Mouse (Mus musculus) embryonic facial prominence, embryonic 11.5 days (tissue): ENCODE measurements at regions not wholly inside any gene's neighbourhood (a gene's known extent, or its start where the extent isn't known, plus 50 kb on each side); places are given as distances from the start of the nearest gene placed in this dataset.
"Not testable (repeated sequence)": the region's sequence is repeated elsewhere in the genome, so short reads cannot be mapped to it uniquely, and the experiment has no call there.

Experiments
- ATAC-seq: fragments of 200-750 bp; cut with Nextera tagmentation; replicated peaks from 2 replicates; pipeline ENCODE4 v1.8.0; 2017; ENCODE audit warnings: low read depth; ENCODE audit not compliant: insufficient number of reproducible peaks, low FRiP score, low TSS enrichment
- DNase-seq: peaks from one replicate; pipeline ENCODE4 v3.0.0-alpha.2; 2015; ENCODE audit warnings: low spot score
- H3K27ac ChIP-seq: fragments of 300-500 bp; sonication (generic); replicated peaks from 2 replicates; pipeline ENCODE4 v1.5.1; 2014; ENCODE audit warnings: mild to moderate bottlenecking, low read depth, low read length, control low read depth
- H3K27me3 ChIP-seq: fragments of 300-500 bp; sonication (generic); 2 replicates; pipeline ENCODE4 v1.6.1; 2014; ENCODE audit warnings: mild to moderate bottlenecking, low read length, moderate library complexity, mixed read lengths; ENCODE audit not compliant: control insufficient read depth, insufficient read depth
- H3K36me3 ChIP-seq: fragments of 300-500 bp; sonication (generic); replicated peaks from 2 replicates; pipeline ENCODE4 v1.6.1; 2014; ENCODE audit warnings: low read depth, mild to moderate bottlenecking, low read length, moderate library complexity, mixed read lengths; ENCODE audit not compliant: control insufficient read depth, insufficient read depth
- H3K4me1 ChIP-seq: fragments of 300-500 bp; sonication (generic); 2 replicates; pipeline ENCODE4 v1.6.1; 2014; ENCODE audit warnings: low read length, mixed read lengths; ENCODE audit not compliant: control insufficient read depth, insufficient read depth
- H3K4me2 ChIP-seq: fragments of 300-500 bp; sonication (generic); 2 replicates; pipeline ENCODE4 v1.6.1; 2014; ENCODE audit warnings: low read depth, mild to moderate bottlenecking, control low read depth, low read length, moderate library complexity
- H3K4me3 ChIP-seq: fragments of 300-500 bp; sonication (generic); 2 replicates; pipeline ENCODE4 v1.5.1; 2014; ENCODE audit warnings: low read depth, low read length, control low read depth
- H3K9ac ChIP-seq: fragments of 300-500 bp; sonication (generic); replicated peaks from 2 replicates; pipeline ENCODE4 v1.6.1; 2014; ENCODE audit warnings: mild to moderate bottlenecking, control low read depth, low read length
- H3K9me3 ChIP-seq: fragments of 300-500 bp; sonication (generic); replicated peaks from 2 replicates; pipeline ENCODE4 v1.6.1; 2016; ENCODE audit warnings: mild to moderate bottlenecking, low read length, inconsistent platforms, mixed read lengths; ENCODE audit not compliant: control insufficient read depth
- WGBS: fragments of 180-500 bp; shearing (Covaris S2); extraction: QIAGEN DNeasy Blood & Tissue Kit; methylation state at CpG from one replicate; pipeline ENCODE4 v1.1.7; 2014; 5-methylcytosine and 5-hydroxymethylcytosine counted together

GRCm38 (mm10) chr6:70517932-70518331 lies 274.1 kb downstream of the Rpia start:
- Histone ChIP-seq H3K27me3 (no peaks in the 10 kb centered on the region), H3K4me1 (no peaks in the 10 kb centered on the region), H3K4me2 (no peak overlapping the region), H3K9me3 (no peaks in the 10 kb centered on the region), H3K36me3 (no peaks in the 10 kb centered on the region), H3K4me3 (no peak overlapping the region), H3K27ac (no peak overlapping the region), H3K9ac (no peak overlapping the region)
- no peak for ATAC-seq
- no peak for DNase-seq

GRCm38 (mm10) chr6:70468623-70469479 lies 323.2 kb downstream of the Rpia start:
- no peak overlapping the region for H3K27ac ChIP-seq
- H3K9ac ChIP-seq, result no peak overlapping the region
- ATAC-seq (no peak), DNase-seq (no peak)
- H3K4me2 ChIP-seq, result no peak overlapping the region
- no peaks in the 10 kb centered on the region for H3K36me3 ChIP-seq
- H3K9me3 ChIP-seq, result no peaks in the 10 kb centered on the region
- WGBS, result 75% methylated on average over 1 of the region's 1 CpGs
- H3K4me3 ChIP-seq, result no peak overlapping the region
- H3K27me3 ChIP-seq, result no peaks in the 10 kb centered on the region
- no peaks in the 10 kb centered on the region for H3K4me1 ChIP-seq

- Histone ChIP-seq H3K9ac (no peak overlapping the region), H3K4me2 (no peak overlapping the region), H3K36me3 (no peaks in the 10 kb centered on the region), H3K4me3 (no peak overlapping the region), H3K27ac (no peak overlapping the region), H3K27me3 (no peaks in the 10 kb centered on the region), H3K9me3 (no peaks in the 10 kb centered on the region), H3K4me1 (no peaks in the 10 kb centered on the region)
- DNase-seq (no peak), ATAC-seq (no peak)
- 94% methylated on average over 3 of the region's 3 CpGs for WGBS
These were observed 334.8 kb downstream of the Rpia start for GRCm38 (mm10) chr6:70457279-70457678.

- not testable (repeated sequence) for H3K36me3 ChIP-seq, H3K27me3 ChIP-seq, H3K4me3 ChIP-seq, H3K9ac ChIP-seq, H3K4me1 ChIP-seq, DNase-seq, H3K9me3 ChIP-seq, H3K4me2 ChIP-seq, ATAC-seq, H3K27ac ChIP-seq
- WGBS, result 78% methylated on average over 2 of the region's 2 CpGs
These were observed 357.3 kb downstream of the Rpia start for GRCm38 (mm10) chr6:70434739-70435138.

GRCm38 (mm10) chr6:70406290-70406689 lies 385.7 kb downstream of the Rpia start:
- H3K27me3 ChIP-seq, ATAC-seq, H3K9me3 ChIP-seq, H3K27ac ChIP-seq, DNase-seq, H3K4me2 ChIP-seq, H3K4me1 ChIP-seq, H3K9ac ChIP-seq, H3K36me3 ChIP-seq, H3K4me3 ChIP-seq: not testable (repeated sequence)
- 85% methylated on average over 3 of the region's 3 CpGs for WGBS

GRCm38 (mm10) chr6:70389850-70390249 lies 402.2 kb downstream of the Rpia start:
- not testable (repeated sequence) for ATAC-seq, H3K36me3 ChIP-seq, H3K4me1 ChIP-seq, H3K27ac ChIP-seq, H3K27me3 ChIP-seq, H3K9me3 ChIP-seq, H3K9ac ChIP-seq, H3K4me2 ChIP-seq, DNase-seq, H3K4me3 ChIP-seq

GRCm38 (mm10) chr6:70386396-70386795 lies 405.6 kb downstream of the Rpia start:
- not testable (repeated sequence) for H3K27ac ChIP-seq, H3K9ac ChIP-seq, H3K4me3 ChIP-seq, H3K4me1 ChIP-seq, DNase-seq, H3K36me3 ChIP-seq, H3K27me3 ChIP-seq, H3K4me2 ChIP-seq, H3K9me3 ChIP-seq, ATAC-seq
- no CpG with 5 or more reads among the region's 1 CpGs for WGBS

- H3K27ac ChIP-seq, H3K27me3 ChIP-seq, H3K4me2 ChIP-seq, H3K9me3 ChIP-seq, H3K4me1 ChIP-seq, H3K4me3 ChIP-seq, ATAC-seq, H3K9ac ChIP-seq, H3K36me3 ChIP-seq, DNase-seq: not testable (repeated sequence)
- 91% methylated on average over 2 of the region's 2 CpGs for WGBS
These were observed 412.7 kb downstream of the Rpia start for GRCm38 (mm10) chr6:70379339-70379738.
